Mouse (Mus musculus) ES-Bruce4 (cell line): Measurements from ENCODE around the gene Taar3.

ENCODE experiments used
- CTCF ChIP-seq: IDR thresholded peaks from one replicate; pipeline ENCODE4 v1.8.1; 2011; ENCODE audit warnings: low read depth, low read length
- EP300 ChIP-seq: IDR thresholded peaks from 2 replicates; pipeline ENCODE4 v1.6.1; 2011; ENCODE audit warnings: low read depth, low read length; ENCODE audit not compliant: insufficient read depth
- POLR2A ChIP-seq: IDR thresholded peaks from one replicate; pipeline ENCODE4 v1.8.1; 2011; ENCODE audit warnings: low read length; ENCODE audit not compliant: insufficient read depth

- TF ChIP-seq POLR2A, result no peak
- TF ChIP-seq CTCF, result no peak
- no peak for TF ChIP-seq EP300
These were observed 50.3 kb downstream of the Taar3 start, which contains the start of gene Taar7b for GRCm38 (mm10) chr10:23999639-24000038.
